Mouse (Mus musculus) intestine, embryonic 14.5 days (tissue): ENCODE results near the gene Grap2. TPM values are rescaled to one million over a fixed set of nuclear protein-coding genes. Genes with fewer than 3 reads are reported as not detected.

Experiments
- ATAC-seq: fragments of 200-750 bp; cut with Nextera tagmentation; replicated peaks from 2 replicates; pipeline ENCODE4 v1.8.0; 2017; ENCODE audit warnings: low read depth, moderate number of reproducible peaks, moderate TSS enrichment, moderate library complexity; ENCODE audit not compliant: low FRiP score, low TSS enrichment
- DNase-seq: peaks from one replicate; pipeline ENCODE4 v3.0.0-alpha.2; 2018; ENCODE audit warnings: low spot score
- H3K27ac ChIP-seq: fragments of 300-500 bp; sonication (generic); 2 replicates; pipeline ENCODE4 v1.5.1; 2014; ENCODE audit warnings: low read depth, mild to moderate bottlenecking, control low read depth
- H3K27me3 ChIP-seq: fragments of 300-500 bp; sonication (generic); replicated peaks from 2 replicates; pipeline ENCODE4 v1.6.1; 2014; ENCODE audit warnings: low read length, control low read depth; ENCODE audit not compliant: control insufficient read depth, insufficient read depth
- H3K36me3 ChIP-seq: fragments of 300-500 bp; sonication (generic); 2 replicates; pipeline ENCODE4 v1.6.1; 2014; ENCODE audit warnings: low read length, control low read depth; ENCODE audit not compliant: control insufficient read depth, insufficient read depth
- H3K4me1 ChIP-seq: fragments of 300-500 bp; sonication (generic); replicated peaks from 2 replicates; pipeline ENCODE4 v1.6.1; 2014; ENCODE audit warnings: low read length, control low read depth, mixed read lengths; ENCODE audit not compliant: control insufficient read depth, insufficient read depth
- H3K4me2 ChIP-seq: fragments of 300-500 bp; sonication (generic); 2 replicates; pipeline ENCODE4 v1.6.1; 2014; ENCODE audit warnings: low read length
- H3K4me3 ChIP-seq: fragments of 300-500 bp; sonication (generic); 2 replicates; pipeline ENCODE4 v1.5.1; 2014; ENCODE audit warnings: low read depth, low read length, control low read depth, mixed read lengths
- H3K9ac ChIP-seq: fragments of 300-500 bp; sonication (generic); 2 replicates; pipeline ENCODE4 v1.6.1; 2014; ENCODE audit warnings: mild to moderate bottlenecking, low read length
- H3K9me3 ChIP-seq: fragments of 300-500 bp; sonication (generic); 2 replicates; pipeline ENCODE4 v1.6.1; 2016; ENCODE audit warnings: low read length, control low read depth; ENCODE audit not compliant: control insufficient read depth
- WGBS: fragments of 180-500 bp; shearing (Covaris S2); extraction: QIAGEN DNeasy Blood & Tissue Kit; methylation state at CpG from one replicate; pipeline ENCODE4 v1.1.7; 2014; 5-methylcytosine and 5-hydroxymethylcytosine counted together
- polyA plus RNA-seq: library from polyadenylated mRNA; unstranded; fragments of >200 nt; fragmentation: Nextera tagmentation; extraction: Ambion mirVana; gene quantifications from 2 replicates; pipeline ENCODE4 v1.2.1, GENCODE M21; 2014

Gene Grap2
- polyA plus RNA-seq, 1 experiment from 2014 or later: 0.80 TPM

GRCm38 (mm10) chr15:80602487-80602886 lies 30.1 kb downstream of the Grap2 start:
- H3K4me3 ChIP-seq: no peak overlapping the region
- WGBS: 70% methylated on average over 7 of the region's 7 CpGs
- no peak for DNase-seq
- peaks cover 7% of the 10 kb centered on the region; the same call in 1 of the 2 replicates for H3K4me1 ChIP-seq
- H3K36me3 ChIP-seq: no peaks in the 10 kb centered on the region
- H3K9ac ChIP-seq: no peak overlapping the region
- no peaks in the 10 kb centered on the region for H3K27me3 ChIP-seq
- no peak for ATAC-seq
- no peak overlapping the region for H3K27ac ChIP-seq
- no peaks in the 10 kb centered on the region for H3K9me3 ChIP-seq
- no peak overlapping the region for H3K4me2 ChIP-seq

GRCm38 (mm10) chr15:80604026-80604425 lies 31.6 kb downstream of the Grap2 start:
- 87% methylated on average over 6 of the region's 6 CpGs for WGBS
- no peak for ATAC-seq

GRCm38 (mm10) chr15:80607970-80608369 lies 35.6 kb downstream of the Grap2 start:
- Histone ChIP-seq H3K9ac (no peak overlapping the region), H3K4me2 (no peak overlapping the region), H3K4me1 (no peaks in the 10 kb centered on the region), H3K9me3 (no peaks in the 10 kb centered on the region), H3K27me3 (no peaks in the 10 kb centered on the region), H3K4me3 (no peak overlapping the region), H3K36me3 (no peaks in the 10 kb centered on the region), H3K27ac (no peak overlapping the region)
- no peak for ATAC-seq
- no peak for DNase-seq
- WGBS: 75% methylated on average over 3 of the region's 3 CpGs

More at GRCm38 (mm10) chr15:80604026-80604425, 31.6 kb downstream of the Grap2 start:
- no peaks in the 10 kb centered on the region for H3K27me3 ChIP-seq
- no peak overlapping the region for H3K4me3 ChIP-seq
- peaks cover 6% of the 10 kb centered on the region; the same call in 1 of the 2 replicates for H3K4me1 ChIP-seq
- H3K36me3 ChIP-seq: no peaks in the 10 kb centered on the region
- H3K9ac ChIP-seq: no peak overlapping the region
- no peak overlapping the region for H3K27ac ChIP-seq
- H3K4me2 ChIP-seq: no peak overlapping the region
- H3K9me3 ChIP-seq: no peaks in the 10 kb centered on the region
- DNase-seq: no peak

- H3K27me3 ChIP-seq: no peaks in the 10 kb centered on the region
- no peaks in the 10 kb centered on the region for H3K9me3 ChIP-seq
- peaks cover 8% of the 10 kb centered on the region for H3K4me1 ChIP-seq
- H3K4me3 ChIP-seq: no peak overlapping the region
- 70% methylated on average over 2 of the region's 2 CpGs for WGBS
- no peaks in the 10 kb centered on the region for H3K36me3 ChIP-seq
- no peak overlapping the region for H3K9ac ChIP-seq
- no peak overlapping the region for H3K27ac ChIP-seq
- DNase-seq (no peak), ATAC-seq (no peak)
- H3K4me2 ChIP-seq: no peak overlapping the region
Observed at GRCm38 (mm10) chr15:80610335-80610734, 37.9 kb downstream of the Grap2 start.

GRCm38 (mm10) chr15:80611478-80611877 lies 39.1 kb downstream of the Grap2 start:
- Histone ChIP-seq H3K9ac (no peak overlapping the region), H3K4me3 (no peak overlapping the region), H3K27me3 (0 out of 2 replicates have a peak, but pooled peaks cover 3% of the 10 kb centered on the region), H3K4me1 (peaks cover 15% of the 10 kb centered on the region), H3K27ac (no peak overlapping the region), H3K9me3 (no peaks in the 10 kb centered on the region), H3K4me2 (no peak overlapping the region), H3K36me3 (no peaks in the 10 kb centered on the region)
- WGBS: 77% methylated on average over 5 of the region's 5 CpGs
- ATAC-seq (no peak), DNase-seq (no peak)

- no peaks in the 10 kb centered on the region for H3K9me3 ChIP-seq
- WGBS: 38% methylated on average over 5 of the region's 5 CpGs
- 0 out of 2 replicates have a peak, but pooled peaks cover 6% of the 10 kb centered on the region for H3K27me3 ChIP-seq
- H3K4me2 ChIP-seq: no peak overlapping the region
- H3K27ac ChIP-seq: no peak overlapping the region
- H3K4me3 ChIP-seq: no peak overlapping the region
- ATAC-seq (no peak), DNase-seq (no peak)
- no peaks in the 10 kb centered on the region for H3K36me3 ChIP-seq
- peaks cover 15% of the 10 kb centered on the region for H3K4me1 ChIP-seq
- H3K9ac ChIP-seq: no peak overlapping the region
Observed at GRCm38 (mm10) chr15:80613904-80614303, 41.5 kb downstream of the Grap2 start.

GRCm38 (mm10) chr15:80614500-80615289 lies 42.3 kb downstream of the Grap2 start:
- Histone ChIP-seq H3K4me3 (no peak overlapping the region), H3K9me3 (no peaks in the 10 kb centered on the region), H3K36me3 (no peaks in the 10 kb centered on the region), H3K4me1 (peaks cover 15% of the 10 kb centered on the region), H3K27ac (no peak overlapping the region), H3K9ac (no peak overlapping the region), H3K4me2 (no peak overlapping the region), H3K27me3 (0 out of 2 replicates have a peak, but pooled peaks cover 6% of the 10 kb centered on the region)
- 60% methylated on average over 18 of the region's 18 CpGs for WGBS
- ATAC-seq (no peak), DNase-seq (no peak)

GRCm38 (mm10) chr15:80615290-80615570 lies 42.8 kb downstream of the Grap2 start:
- ATAC-seq (no peak), DNase-seq (no peak)
- Histone ChIP-seq H3K9me3 (no peaks in the 10 kb centered on the region), H3K9ac (no peak overlapping the region), H3K4me3 (no peak overlapping the region), H3K27me3 (0 out of 2 replicates have a peak, but pooled peaks cover 6% of the 10 kb centered on the region), H3K36me3 (no peaks in the 10 kb centered on the region), H3K27ac (no peak overlapping the region), H3K4me1 (peaks cover 15% of the 10 kb centered on the region), H3K4me2 (no peak overlapping the region)
- WGBS: 43% methylated on average over 2 of the region's 2 CpGs
